Mouse (Mus musculus) heart, adult 9 months (tissue): Measurements from ENCODE around the gene Flywch2.

ENCODE experiments used
- DNase-seq, 2 experiments: peaks; one replicate each; pipeline ENCODE4 v3.0.0; 2022; ENCODE audit warnings: low spot score in 2 of 2

Flywch2 gene

GRCm38 (mm10) chr17:23748631-23749391 lies 37.1 kb downstream of the Flywch2 start:
- peak; percentile 86 to 87 for DNase-seq

GRCm38 (mm10) chr17:23748026-23748425 lies 37.9 kb downstream of the Flywch2 start:
- no peak for DNase-seq

- DNase-seq = no peak
These were observed 38.4 kb downstream of the Flywch2 start for GRCm38 (mm10) chr17:23747471-23747870.

- no peak for DNase-seq
These were observed 39.1 kb downstream of the Flywch2 start for GRCm38 (mm10) chr17:23746767-23747166.

- DNase-seq = no peak
These were observed 39.6 kb downstream of the Flywch2 start for GRCm38 (mm10) chr17:23746311-23746710.

GRCm38 (mm10) chr17:23745301-23746251 lies 40.3 kb downstream of the Flywch2 start, which contains the start of gene Kremen2:
TSS of gene Kremen2 (minus strand) at chr17:23745833.
- DNase-seq = no peak

GRCm38 (mm10) chr17:23744651-23745050 lies 41.2 kb downstream of the Flywch2 start:
- no peak for DNase-seq

GRCm38 (mm10) chr17:23744076-23744475 lies 41.8 kb downstream of the Flywch2 start:
- DNase-seq = no peak

- no peak for DNase-seq
These were observed 42.9 kb downstream of the Flywch2 start for GRCm38 (mm10) chr17:23742941-23743340.

GRCm38 (mm10) chr17:23742210-23742793 lies 43.6 kb downstream of the Flywch2 start:
- no peak for DNase-seq

- DNase-seq = no peak
These were observed 44.3 kb downstream of the Flywch2 start for GRCm38 (mm10) chr17:23741359-23742209.

- DNase-seq = no peak
These were observed 45.3 kb downstream of the Flywch2 start, which contains the start of gene Paqr4 for GRCm38 (mm10) chr17:23740598-23741021. TSS of gene Paqr4 (minus strand) at chr17:23740867.

GRCm38 (mm10) chr17:23740136-23740584 lies 45.7 kb downstream of the Flywch2 start:
- DNase-seq = peak; percentile 93 to 94

GRCm38 (mm10) chr17:23739202-23740135 lies 46.4 kb downstream of the Flywch2 start:
- peak in 1 of 2 experiments; percentile 33 for DNase-seq

- no peak for DNase-seq
These were observed 47.1 kb downstream of the Flywch2 start for GRCm38 (mm10) chr17:23738836-23739201.

GRCm38 (mm10) chr17:23737493-23738445 lies 48.1 kb downstream of the Flywch2 start:
- DNase-seq = no peak

GRCm38 (mm10) chr17:23734341-23734740 lies 51.5 kb downstream of the Flywch2 start:
- DNase-seq = no peak

- no peak for DNase-seq
These were observed 55.4 kb downstream of the Flywch2 start for GRCm38 (mm10) chr17:23730441-23730840.
